Mouse (Mus musculus) kidney, adult 2 months (tissue): ENCODE measurements around the gene Kcne3.

Source experiments
- CTCF ChIP-seq: fragments of 200-500 bp; conservative IDR thresholded peaks from 2 replicates; pipeline ENCODE4 v1.5.1; 2011; ENCODE audit warnings: low read depth, mild to moderate bottlenecking, control low read depth, low read length, moderate library complexity, mixed read lengths; ENCODE audit not compliant: insufficient read depth, insufficient read length
- POLR2A ChIP-seq: fragments of 200-500 bp; IDR thresholded peaks from one replicate; pipeline ENCODE4 v1.6.1; 2011; ENCODE audit warnings: low read depth, low read length, control low read depth

- no peak for TF ChIP-seq POLR2A
- TF ChIP-seq CTCF = no peak
Observed at GRCm38 (mm10) chr7:100215116-100215732, 38.9 kb downstream of the Kcne3 start.
